Comparison of ENCODE assay signal across 7 mouse cellular contexts in the genomic region with DNA sequence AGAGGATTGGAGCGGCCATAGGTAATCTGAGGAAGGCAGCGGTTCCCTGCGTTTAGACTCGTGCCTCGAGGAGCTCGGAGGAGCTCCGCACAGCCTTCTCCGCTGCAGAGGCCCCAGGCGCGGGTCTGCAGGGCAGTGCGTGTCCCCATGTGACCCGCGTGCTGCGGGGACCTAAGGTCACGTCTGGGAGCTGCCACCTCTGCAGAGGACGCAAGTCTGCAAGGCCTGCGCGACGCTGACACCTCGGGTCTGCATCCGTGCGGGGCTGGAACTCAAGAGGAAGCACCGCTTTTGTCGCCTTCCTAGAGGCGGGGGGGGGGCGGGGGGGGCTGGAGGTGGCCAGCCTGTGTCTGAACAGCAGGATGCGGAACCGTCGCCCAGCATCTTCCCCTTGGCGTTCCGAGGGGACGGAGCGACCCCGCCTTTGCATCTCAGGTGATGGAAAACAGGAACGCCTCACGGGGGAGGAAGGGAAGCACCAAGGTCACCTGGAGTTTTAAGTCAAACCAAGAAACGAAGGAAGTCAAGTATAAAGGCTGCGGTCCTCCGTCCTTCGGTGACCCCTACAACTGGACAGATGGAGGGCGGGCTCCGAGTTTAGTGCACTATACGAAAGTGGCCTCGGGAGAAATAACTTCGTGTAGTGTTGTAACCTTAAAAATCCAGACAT. TPM values are rescaled to one million over a fixed set of nuclear protein-coding genes. Genes with fewer than 3 reads are reported as not detected.
DNase-seq lines count a peak whose midpoint lies in the region; ATAC-seq and TF ChIP-seq lines count a peak whose summit lies in the region.

No protein-coding gene starts in this region.

- H3K27ac ChIP-seq in lung, embryonic 14.5 days (ENCODE audit: low read depth), result peak overlapping the region; percentile 94
- H3K27ac ChIP-seq in cortical plate, adult 2 months (ENCODE audit: insufficient read depth, low read length), result peak overlapping the region; percentile 22; the same call in 1 of the 2 replicates
- H3K27ac ChIP-seq in heart, embryonic 13.5 days (replicated peaks), result peak overlapping the region; percentile 98
- peak overlapping the region; percentile 96 for H3K27ac ChIP-seq in limb, embryonic 13.5 days
- H3K27ac ChIP-seq in neural tube, embryonic 12.5 days, result peak overlapping the region; percentile 86

- no peak for TF ChIP-seq POLR2A in cortical plate, adult 2 months (IDR thresholded peaks at IDR 0.05; ENCODE audit: extremely low read depth, insufficient read depth, low read length)

- peak overlapping the region; percentile 98 for H3K4me3 ChIP-seq in lung, embryonic 14.5 days (ENCODE audit: low read depth, low read length)
- peak overlapping the region; percentile 70 for H3K4me3 ChIP-seq in cortical plate, adult 2 months (ENCODE audit: insufficient read depth, low read length)
- peak overlapping the region; percentile 98 for H3K4me3 ChIP-seq in heart, embryonic 13.5 days
- peak overlapping the region; percentile 99 for H3K4me3 ChIP-seq in limb, embryonic 13.5 days
- peak overlapping the region; percentile 94 for H3K4me3 ChIP-seq in neural tube, embryonic 12.5 days

- peak; percentile 69 for ATAC-seq in lung, embryonic 14.5 days (ENCODE audit: insufficient read depth)
- ATAC-seq in heart, embryonic 13.5 days (ENCODE audit: extremely low read depth, insufficient number of reproducible peaks, low FRiP score, low TSS enrichment), result peak; percentile 33
- no peak for ATAC-seq in limb, embryonic 13.5 days (ENCODE audit: low FRiP score, low read depth)
- peak; percentile 68; the same call in 1 of the 2 replicates for ATAC-seq in neural tube, embryonic 12.5 days (ENCODE audit: low FRiP score, low read depth)

- H3K4me2 ChIP-seq in lung, embryonic 14.5 days, result peak overlapping the region; percentile 72
- H3K4me2 ChIP-seq in heart, embryonic 13.5 days, result peak overlapping the region; percentile 92
- peak overlapping the region; percentile 81 for H3K4me2 ChIP-seq in limb, embryonic 13.5 days (replicated peaks)
- H3K4me2 ChIP-seq in neural tube, embryonic 12.5 days (replicated peaks), result peak overlapping the region; percentile 99

- no peaks in the 10 kb centered on the region for H3K4me1 ChIP-seq in lung, embryonic 14.5 days (ENCODE audit: insufficient read depth)
- peaks cover 4% of the 10 kb centered on the region; the same call in 1 of the 2 replicates for H3K4me1 ChIP-seq in cortical plate, adult 2 months (ENCODE audit: control insufficient read depth, insufficient read depth, low read length)
- H3K4me1 ChIP-seq in heart, embryonic 13.5 days, result peaks cover 31% of the 10 kb centered on the region
- peaks cover 32% of the 10 kb centered on the region for H3K4me1 ChIP-seq in limb, embryonic 13.5 days
- H3K4me1 ChIP-seq in neural tube, embryonic 12.5 days, result peaks cover 26% of the 10 kb centered on the region

- WGBS in lung, embryonic 14.5 days, result under 1% methylated on average over 45 of the region's 45 CpGs
- under 1% methylated on average over 44 of the region's 45 CpGs for WGBS in heart, embryonic 13.5 days
- under 1% methylated on average over 40 of the region's 45 CpGs for WGBS in limb, embryonic 13.5 days
- under 1% methylated on average over 45 of the region's 45 CpGs for WGBS in neural tube, embryonic 12.5 days

- no peak for TF ChIP-seq CTCF in lung, embryonic 14.5 days (IDR thresholded peaks at IDR 0.05; ENCODE audit: low read depth)
- TF ChIP-seq CTCF in cortical plate, adult 2 months (IDR thresholded peaks at IDR 0.05; ENCODE audit: extremely low read depth, insufficient read depth, low read length), result no peak

- H3K27me3 ChIP-seq in lung, embryonic 14.5 days (ENCODE audit: insufficient read depth, low read length), result no peaks in the 10 kb centered on the region
- no peaks in the 10 kb centered on the region for H3K27me3 ChIP-seq in heart, embryonic 13.5 days (replicated peaks)
- H3K27me3 ChIP-seq in limb, embryonic 13.5 days, result no peaks in the 10 kb centered on the region
- H3K27me3 ChIP-seq in neural tube, embryonic 12.5 days (replicated peaks), result no peaks in the 10 kb centered on the region

- no peak for DNase-seq in lung, embryonic 14.5 days
- no peak for DNase-seq in lung, postnatal 4 days
- DNase-seq in T-cell, adult 2 months (ENCODE audit: low spot score), result no peak

- H3K9ac ChIP-seq in lung, embryonic 14.5 days, result peak overlapping the region; percentile 61
- peak overlapping the region; percentile 89 for H3K9ac ChIP-seq in heart, embryonic 13.5 days
- H3K9ac ChIP-seq in limb, embryonic 13.5 days, result peak overlapping the region; percentile 77
- peak overlapping the region; percentile 78 for H3K9ac ChIP-seq in neural tube, embryonic 12.5 days

- H3K36me3 ChIP-seq in lung, embryonic 14.5 days (ENCODE audit: insufficient read depth), result peaks cover 12% of the 10 kb centered on the region; the same call in 1 of the 2 replicates
- peaks cover 32% of the 10 kb centered on the region for H3K36me3 ChIP-seq in heart, embryonic 13.5 days
- peaks cover 20% of the 10 kb centered on the region for H3K36me3 ChIP-seq in limb, embryonic 13.5 days
- peaks cover 10% of the 10 kb centered on the region; the same call in 1 of the 2 replicates for H3K36me3 ChIP-seq in neural tube, embryonic 12.5 days

- no peaks in the 10 kb centered on the region for H3K9me3 ChIP-seq in lung, embryonic 14.5 days (ENCODE audit: low read depth, low read length)
- no peaks in the 10 kb centered on the region for H3K9me3 ChIP-seq in heart, embryonic 13.5 days
- H3K9me3 ChIP-seq in limb, embryonic 13.5 days, result no peaks in the 10 kb centered on the region
- no peaks in the 10 kb centered on the region for H3K9me3 ChIP-seq in neural tube, embryonic 12.5 days

RNA-seq across cellular contexts. Expression of a gene that starts 0.7 kb away (rescaled TPM):
- 16.7 and 17.5 TPM in 2 replicates for polyA plus RNA-seq in lung, embryonic 14.5 days (2014; fragmentation: Nextera tagmentation; extraction: Ambion mirVana)
- polyA plus RNA-seq in cortical plate, adult 2 months (2012; rRNA removed), result 7.7 and 8.3 TPM in 2 replicates
- 9.1 and 9.3 TPM in 2 replicates for polyA plus RNA-seq in heart, embryonic 13.5 days (2015; fragmentation: Nextera tagmentation; extraction: Ambion mirVana)
- polyA plus RNA-seq in limb, embryonic 13.5 days (2015; fragmentation: Nextera tagmentation; extraction: Ambion mirVana), result 19.4 and 19.9 TPM in 2 replicates
- polyA plus RNA-seq in neural tube, embryonic 12.5 days (2016; fragmentation: Nextera tagmentation; extraction: Ambion mirVana), result 18.8 and 19.6 TPM in 2 replicates

RNA-seq across cellular contexts. Expression of a gene that starts 22.1 kb away (rescaled TPM):
- polyA plus RNA-seq in lung, embryonic 14.5 days (2014; fragmentation: Nextera tagmentation; extraction: Ambion mirVana), result 121 and 130 TPM in 2 replicates
- polyA plus RNA-seq in cortical plate, adult 2 months (2012; rRNA removed), result 88.6 and 89.2 TPM in 2 replicates
- 92.2 and 104 TPM in 2 replicates for polyA plus RNA-seq in heart, embryonic 13.5 days (2015; fragmentation: Nextera tagmentation; extraction: Ambion mirVana)
- polyA plus RNA-seq in limb, embryonic 13.5 days (2015; fragmentation: Nextera tagmentation; extraction: Ambion mirVana), result 129 and 130 TPM in 2 replicates
- polyA plus RNA-seq in neural tube, embryonic 12.5 days (2016; fragmentation: Nextera tagmentation; extraction: Ambion mirVana), result 129 and 130 TPM in 2 replicates

RNA-seq across cellular contexts. Expression of a gene that starts 23.1 kb away (rescaled TPM):
- polyA plus RNA-seq in lung, embryonic 14.5 days (2014; fragmentation: Nextera tagmentation; extraction: Ambion mirVana), result 12.7 and 18.3 TPM in 2 replicates
- 171 and 175 TPM in 2 replicates for polyA plus RNA-seq in cortical plate, adult 2 months (2012; rRNA removed)
- polyA plus RNA-seq in heart, embryonic 13.5 days (2015; fragmentation: Nextera tagmentation; extraction: Ambion mirVana), result 57.2 and 66.7 TPM in 2 replicates
- polyA plus RNA-seq in limb, embryonic 13.5 days (2015; fragmentation: Nextera tagmentation; extraction: Ambion mirVana), result 26.7 and 27.6 TPM in 2 replicates
- 16.4 and 16.7 TPM in 2 replicates for polyA plus RNA-seq in neural tube, embryonic 12.5 days (2016; fragmentation: Nextera tagmentation; extraction: Ambion mirVana)

RNA-seq across cellular contexts. Expression of a gene that starts 56.4 kb away (rescaled TPM):
- polyA plus RNA-seq in lung, embryonic 14.5 days (2014; fragmentation: Nextera tagmentation; extraction: Ambion mirVana), result 21.5 and 24.4 TPM in 2 replicates
- polyA plus RNA-seq in cortical plate, adult 2 months (2012; rRNA removed), result 35.9 and 37.0 TPM in 2 replicates
- 11.9 and 12.4 TPM in 2 replicates for polyA plus RNA-seq in heart, embryonic 13.5 days (2015; fragmentation: Nextera tagmentation; extraction: Ambion mirVana)
- 20.2 and 21.8 TPM in 2 replicates for polyA plus RNA-seq in limb, embryonic 13.5 days (2015; fragmentation: Nextera tagmentation; extraction: Ambion mirVana)
- 22.3 and 22.6 TPM in 2 replicates for polyA plus RNA-seq in neural tube, embryonic 12.5 days (2016; fragmentation: Nextera tagmentation; extraction: Ambion mirVana)

Comparison
In these comparisons a context has a peak if more than half of its experiments do, and no peak if none do; other contexts are left out.
1. H3K27ac ChIP-seq: peak in every context shown above with its lines; median percentile 98 in heart, embryonic 13.5 days; 96 in limb, embryonic 13.5 days; 94 in lung, embryonic 14.5 days; 86 in neural tube, embryonic 12.5 days; 22 in cortical plate, adult 2 months.